Mouse (Mus musculus) left cerebral cortex, postnatal 10 days (tissue): ENCODE measurements around the gene Pop7. TPM values are rescaled to one million over a fixed set of nuclear protein-coding genes. Genes with fewer than 3 reads are reported as not detected.

Experiments used
- DNase-seq, 2 experiments: peaks; one replicate each; pipeline ENCODE4 v3.0.0; 2021 to 2022; ENCODE audit warnings: low spot score in 2 of 2, mixed read lengths in 1 of 2; ENCODE audit errors: extremely low spot score in 1 of 2
- intact Hi-C: fragments of 180-260 bp; cut with DNase I; formaldehyde crosslinking; loops from one replicate; pipeline ENCODE4 v1.15.1; 2025
- total RNA-seq, 2 experiments: library from RNA; stranded (reverse); gene quantifications; 2 replicates each; pipeline ENCODE4 v1.2.3; 2021

The Pop7 gene
- total RNA-seq, 2 experiments from 2014 or later = 36.5 to 36.8 TPM

- intact Hi-C loops = loop anchor here (5.0 to 10.0 kb wide), 2 partner anchors 143 to 179 kb away; partner anchors contain the start of gene Slc12a9
- no peak for DNase-seq
Observed at GRCm38 (mm10) chr5:137511706-137512105, 9.4 kb upstream of the Pop7 start.

DNA sequence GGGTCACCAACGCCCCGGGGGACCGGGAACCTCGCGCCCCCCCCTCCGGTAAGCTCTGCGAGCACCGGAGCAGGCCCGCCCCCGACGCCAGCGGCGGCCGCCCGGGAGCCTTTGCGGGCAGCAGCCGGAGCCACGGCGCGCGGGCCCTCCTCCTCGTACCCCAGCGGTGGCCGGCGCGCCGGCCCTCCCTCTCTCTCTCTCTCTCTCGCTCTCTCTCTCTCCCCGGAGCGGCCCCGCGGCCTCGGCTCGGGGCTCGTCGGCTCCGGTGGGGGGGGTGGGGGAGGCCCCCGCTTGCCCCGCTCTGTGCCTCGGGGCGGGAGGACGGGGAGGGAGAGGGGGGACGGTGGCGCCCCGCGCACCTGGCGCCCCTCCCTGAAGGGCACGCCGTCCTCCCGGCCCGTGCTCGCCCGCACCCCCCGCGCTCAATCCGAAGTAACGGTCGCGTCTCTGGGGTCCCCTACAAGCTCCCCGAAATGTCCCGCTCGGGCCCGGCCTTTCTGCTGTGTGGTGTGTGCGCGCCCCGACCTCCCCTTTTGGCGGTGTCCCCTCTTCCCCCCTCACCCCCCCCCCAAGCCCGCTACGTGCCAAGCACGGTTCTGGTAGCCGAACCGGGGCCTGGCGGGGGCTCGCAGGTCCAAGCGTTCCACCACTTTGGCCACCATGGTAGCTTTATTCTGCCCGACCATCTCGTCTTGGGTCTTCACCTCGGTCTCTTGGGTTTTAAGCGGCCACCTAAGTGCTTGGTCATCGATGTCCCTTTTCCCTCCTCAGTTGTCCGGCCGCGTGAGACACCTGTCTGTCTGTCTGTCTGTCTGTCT, 8.5 kb upstream of the Pop7 start:
- intact Hi-C loops = loop anchor here (5.0 to 10.0 kb wide), 2 partner anchors 144 to 178 kb away; partner anchors contain the start of gene Slc12a9
- DNase-seq = peak in 1 of 2 experiments; percentile 69

GRCm38 (mm10) chr5:137510014-137510501, 7.7 kb upstream of the Pop7 start:
- DNase-seq = peak; percentile 63 to 89
- intact Hi-C loops = loop anchor here (5.0 to 10.0 kb wide), 2 partner anchors 145 to 178 kb away; partner anchors contain the start of gene Slc12a9

DNA sequence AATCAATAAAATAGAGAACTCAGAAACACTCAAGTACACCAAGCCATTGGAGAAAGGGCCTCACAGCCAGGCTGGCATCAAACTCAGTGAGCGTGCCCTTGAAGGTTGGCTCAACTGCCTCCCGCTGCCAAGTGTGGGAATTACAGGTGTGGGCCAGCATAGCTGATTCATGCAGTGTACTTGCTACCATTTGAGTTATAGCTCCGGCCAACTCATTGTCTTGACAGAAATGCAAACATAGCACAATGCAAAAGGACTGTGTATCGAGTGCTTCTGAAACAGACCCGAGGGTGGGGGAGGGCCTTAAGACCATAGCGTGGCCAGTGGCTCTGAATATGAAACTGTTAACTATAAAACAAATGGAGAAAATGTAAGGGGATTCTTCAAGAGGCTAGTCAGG, 1.7 kb upstream of the Pop7 start:
- DNase-seq = no peak

GRCm38 (mm10) chr5:137502667-137503110, 371 bp upstream of the Pop7 start:
- intact Hi-C loops = no loop called here

More for the DNA sequence above, 1.7 kb upstream of the Pop7 start:
- intact Hi-C loops = no loop called here

GRCm38 (mm10) chr5:137500186-137500585, 2.1 kb downstream of the Pop7 start:
- DNase-seq = no peak
- intact Hi-C loops = no loop called here

More at GRCm38 (mm10) chr5:137502667-137503110, 371 bp upstream of the Pop7 start:
- peak; percentile 79 to 91 for DNase-seq

GRCm38 (mm10) chr5:137493831-137494230, 8.5 kb downstream of the Pop7 start:
- DNase-seq = peak in 1 of 2 experiments; percentile 77

GRCm38 (mm10) chr5:137491559-137491958, 10.8 kb downstream of the Pop7 start:
- DNase-seq = peak in 1 of 2 experiments; percentile 64

More at GRCm38 (mm10) chr5:137493831-137494230, 8.5 kb downstream of the Pop7 start:
- intact Hi-C loops = no loop called here

GRCm38 (mm10) chr5:137487616-137488015, 14.7 kb downstream of the Pop7 start:
- no peak for DNase-seq
- intact Hi-C loops = no loop called here

More at GRCm38 (mm10) chr5:137491559-137491958, 10.8 kb downstream of the Pop7 start:
- intact Hi-C loops = no loop called here

- DNase-seq = no peak
- intact Hi-C loops = no loop called here
Observed at GRCm38 (mm10) chr5:137485851-137486155, 16.5 kb downstream of the Pop7 start.

DNA sequence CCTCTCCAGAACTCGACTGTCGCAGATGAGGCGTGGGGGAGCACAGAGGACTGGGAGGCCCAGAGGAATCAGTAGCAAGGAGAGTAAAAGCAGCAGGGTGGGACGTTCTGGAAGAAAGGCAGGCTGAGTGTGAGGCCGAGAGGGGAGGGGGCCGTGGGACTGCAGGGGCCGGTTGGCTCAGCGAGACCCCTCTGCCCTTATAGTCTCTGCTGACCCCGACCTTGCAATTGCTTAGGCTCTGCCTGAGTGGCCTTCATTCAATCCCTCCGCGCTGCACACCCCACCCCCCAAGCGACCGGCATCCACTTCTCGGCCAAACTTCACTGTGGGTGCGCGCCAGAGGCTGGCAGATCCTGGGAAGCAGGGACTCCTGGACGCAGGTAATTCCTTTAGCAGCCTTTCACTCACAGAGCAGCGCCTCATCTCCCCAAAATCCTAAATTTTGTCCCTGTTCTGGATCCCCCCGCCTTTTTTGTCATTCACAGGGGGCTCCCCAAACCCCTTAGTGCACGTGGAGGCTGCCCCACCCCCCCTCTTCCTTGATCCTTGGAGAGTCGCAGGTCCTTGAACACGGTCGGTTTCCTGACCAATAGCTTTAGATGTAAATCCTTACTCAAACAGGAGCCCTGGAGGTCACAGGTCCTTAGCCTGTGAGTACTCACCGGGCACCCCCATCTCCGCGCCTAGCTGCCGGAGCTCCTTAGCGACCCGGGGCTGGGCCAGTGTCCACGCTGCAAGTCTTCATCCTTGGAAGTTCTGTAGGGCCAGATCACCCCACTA, 17.1 kb downstream of the Pop7 start:
- intact Hi-C loops = no loop called here

DNA sequence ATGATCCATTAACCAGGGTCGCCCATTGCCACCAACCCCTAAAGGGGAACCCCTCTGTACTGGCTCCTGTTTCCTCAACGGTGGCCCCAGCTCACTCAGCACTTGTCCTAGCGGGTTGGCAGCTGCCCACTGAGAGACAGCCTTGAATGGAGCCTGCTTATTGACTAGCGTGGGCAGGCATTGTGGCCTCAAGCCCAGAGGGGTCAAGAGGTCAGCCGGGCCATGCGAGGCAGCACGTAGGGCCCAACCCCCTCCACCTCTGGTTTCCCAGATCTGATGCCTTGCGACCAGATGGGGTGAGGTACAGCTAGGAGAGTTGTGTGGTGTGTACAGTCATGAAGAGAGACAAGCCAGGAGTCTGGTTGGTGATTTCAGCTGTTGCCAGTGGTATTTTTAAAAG, 20.4 kb downstream of the Pop7 start:
- intact Hi-C loops = no loop called here
- DNase-seq = peak in 1 of 2 experiments; percentile 60

More for the DNA sequence above, 17.1 kb downstream of the Pop7 start:
- no peak for DNase-seq

DNA sequence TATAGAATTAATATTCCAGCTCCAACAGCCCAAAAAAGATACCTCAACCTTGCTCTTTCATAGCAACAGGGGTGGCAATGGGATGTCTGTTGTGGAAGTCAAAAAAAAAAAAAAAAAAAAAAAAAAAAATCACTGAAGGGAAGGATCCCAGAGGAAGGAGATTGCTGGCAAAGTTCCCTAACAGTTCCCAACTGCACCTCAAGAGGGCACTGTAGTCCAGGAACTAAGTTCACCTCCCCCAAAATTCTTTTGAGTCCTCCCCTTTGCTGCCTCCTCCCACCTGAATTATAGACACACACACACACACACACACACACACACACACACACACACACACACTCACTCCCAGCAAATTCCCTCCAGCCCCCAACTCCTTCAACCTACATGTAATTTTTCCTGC, 21.2 kb downstream of the Pop7 start:
- DNase-seq = peak; percentile 62 to 80
- intact Hi-C loops = no loop called here

- no peak for DNase-seq
- intact Hi-C loops = no loop called here
Observed at GRCm38 (mm10) chr5:137476964-137477363, 25.4 kb downstream of the Pop7 start, which contains the start of gene Zan. TSS of gene Zan (minus strand) at chr5:137477064.

DNA sequence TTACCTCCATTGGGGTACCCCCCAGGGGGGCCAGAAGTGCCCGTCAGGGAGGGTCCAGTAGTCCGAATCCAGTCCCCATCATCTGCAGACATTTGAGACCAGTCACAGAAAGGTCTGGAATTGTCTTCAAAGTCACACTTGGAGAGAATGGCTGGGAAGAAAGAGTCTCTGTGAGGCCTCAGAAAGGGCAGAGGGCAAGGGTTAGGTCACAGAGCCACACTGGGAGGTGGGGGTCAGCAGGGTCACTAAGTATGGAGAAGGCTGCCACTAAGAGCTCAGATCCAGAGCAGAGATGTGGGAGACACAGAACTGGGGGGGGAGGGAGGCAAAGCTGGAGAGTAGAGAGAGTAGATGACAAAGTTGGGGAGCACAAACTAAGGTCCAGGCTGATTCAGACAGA, 28.0 kb downstream of the Pop7 start:
- intact Hi-C loops = no loop called here
- DNase-seq = no peak

- no peak for DNase-seq
- intact Hi-C loops = no loop called here
Observed at GRCm38 (mm10) chr5:137472252-137472904, 29.9 kb downstream of the Pop7 start.

GRCm38 (mm10) chr5:137466946-137467345, 35.4 kb downstream of the Pop7 start:
- intact Hi-C loops = no loop called here
- no peak for DNase-seq

- intact Hi-C loops = no loop called here
- peak in 1 of 2 experiments; percentile 11 for DNase-seq
Observed at GRCm38 (mm10) chr5:137465049-137465448, 37.3 kb downstream of the Pop7 start.
